Mouse (Mus musculus) urinary bladder, adult 2 months (tissue): ENCODE results near the gene Onecut3. TPM values are rescaled to one million over a fixed set of nuclear protein-coding genes. Genes with fewer than 3 reads are reported as not detected.
A peak's percentile ranks its signal among the peaks of the same experiment; 100 is the strongest.

Experiments used
- DNase-seq: peaks from one replicate; pipeline ENCODE4 v3.0.0; 2022; ENCODE audit warnings: low spot score
- polyA plus RNA-seq: library from polyadenylated mRNA; depleted of rRNA; stranded (reverse); fragments of >200 nt; gene quantifications from 2 replicates; pipeline ENCODE4 v1.2.3, GENCODE M21; 2012; rRNA removed

Onecut3 gene
- polyA plus RNA-seq, 1 experiment, result not detected

DNA sequence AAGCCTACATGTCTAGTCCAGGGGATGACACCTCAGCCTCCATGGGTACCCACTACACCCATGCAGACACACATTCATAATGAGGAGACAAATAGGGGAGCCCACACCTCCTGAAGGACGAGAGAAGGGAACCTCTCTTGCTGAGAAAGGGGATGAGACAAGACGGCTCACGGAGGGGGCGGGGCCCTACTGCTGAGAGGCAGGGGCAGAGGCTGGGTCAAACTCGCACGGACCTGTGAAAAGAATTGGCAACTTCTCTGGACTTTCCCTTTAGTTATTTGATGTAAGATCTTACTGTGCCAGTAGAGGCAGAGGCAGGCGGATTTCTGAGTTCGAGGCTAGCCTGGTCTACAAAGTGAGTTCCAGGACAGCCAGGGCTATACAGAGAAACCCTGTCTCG is 57.7 kb downstream of the Onecut3 start:
- no peak for DNase-seq

DNA sequence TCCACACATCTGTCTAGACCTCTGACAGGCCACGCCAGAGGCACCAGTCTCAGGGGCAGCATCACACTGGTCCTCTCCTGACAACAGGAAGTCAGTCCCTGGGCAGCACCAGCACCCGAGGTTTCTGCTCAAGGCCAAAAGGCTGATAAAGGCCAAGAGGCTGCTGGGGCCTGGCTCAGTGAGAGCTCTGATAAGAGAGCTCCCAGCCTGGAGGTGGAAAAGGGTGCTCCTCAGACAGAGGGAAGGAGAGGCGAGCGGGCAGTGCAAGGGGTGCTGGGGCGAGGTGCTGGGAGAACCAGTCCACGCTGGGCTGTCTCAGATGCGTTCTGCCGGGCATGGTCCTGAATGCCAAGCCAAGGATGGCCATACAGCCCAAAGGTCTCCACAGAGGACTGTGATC is 58.9 kb downstream of the Onecut3 start:
- no peak for DNase-seq

DNA sequence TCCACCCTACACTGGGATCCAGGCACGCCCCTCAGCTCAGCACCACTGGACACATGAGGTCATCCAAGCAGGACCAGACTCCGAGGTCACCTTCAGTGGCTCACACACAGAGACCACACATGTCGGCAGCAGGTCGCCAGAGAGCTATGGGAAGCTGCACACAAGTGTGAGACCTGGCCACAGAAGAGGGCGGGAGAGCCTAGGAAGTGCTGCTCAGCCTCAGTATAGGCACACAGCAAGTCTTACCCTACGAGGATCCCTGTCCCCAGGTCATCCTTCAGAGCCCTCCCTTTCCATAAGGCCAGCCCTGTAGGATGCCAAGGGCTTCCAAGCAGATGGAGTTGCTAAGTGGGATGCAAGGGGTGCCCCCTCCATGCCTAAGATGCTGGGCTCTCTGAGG is 59.4 kb downstream of the Onecut3 start:
- DNase-seq, result no peak

DNA sequence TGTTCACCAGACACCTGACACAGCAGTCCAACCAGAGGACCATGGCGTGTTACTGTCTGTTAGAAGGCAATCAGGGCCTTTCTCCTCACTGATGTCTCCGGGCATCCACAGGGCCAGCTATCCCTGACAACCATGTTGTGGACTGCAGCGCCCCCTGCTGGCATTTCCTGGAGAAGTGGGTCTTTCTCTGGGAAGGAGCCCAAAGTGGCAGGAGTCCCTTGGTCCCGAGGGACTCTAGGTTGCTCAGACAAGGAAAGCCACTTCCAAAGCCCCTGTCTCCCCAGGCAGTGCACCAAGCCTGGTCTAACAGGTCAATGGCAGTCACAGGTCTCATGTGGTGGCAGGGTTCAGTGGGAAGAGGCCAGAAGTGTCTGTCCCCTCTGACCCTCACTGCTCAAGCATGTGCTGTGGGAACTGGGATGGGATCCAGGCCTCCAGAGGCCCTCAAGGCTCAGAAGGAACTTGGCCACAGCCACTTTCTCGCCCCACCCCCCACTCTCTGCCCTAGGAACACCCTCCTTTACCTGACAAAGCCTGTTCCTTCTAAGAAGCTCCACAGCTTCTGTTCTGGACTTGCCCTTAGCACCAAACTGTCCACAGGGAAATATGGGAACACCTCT is 62.8 kb downstream of the Onecut3 start:
- peak; percentile 68 for DNase-seq

DNA sequence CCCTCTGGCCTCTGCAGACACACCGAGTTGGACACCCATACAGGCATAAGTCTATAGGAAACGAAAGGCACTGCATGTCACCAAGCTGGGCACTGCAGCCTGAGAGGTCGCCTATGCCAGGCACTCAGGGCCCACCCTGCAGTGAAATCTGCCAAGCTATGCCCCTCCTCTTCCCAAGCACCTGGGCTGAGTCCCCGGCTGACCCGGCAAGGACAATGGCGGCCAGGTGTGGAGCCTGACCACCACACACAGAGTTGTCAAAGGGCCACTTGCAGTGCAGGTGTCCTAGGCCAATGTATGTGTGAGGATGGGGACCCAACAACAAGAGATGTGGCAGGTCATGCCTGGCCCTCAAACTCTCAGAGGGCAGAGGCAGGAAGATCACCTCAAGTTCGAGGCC is 64.8 kb downstream of the Onecut3 start:
- DNase-seq, result no peak

DNA sequence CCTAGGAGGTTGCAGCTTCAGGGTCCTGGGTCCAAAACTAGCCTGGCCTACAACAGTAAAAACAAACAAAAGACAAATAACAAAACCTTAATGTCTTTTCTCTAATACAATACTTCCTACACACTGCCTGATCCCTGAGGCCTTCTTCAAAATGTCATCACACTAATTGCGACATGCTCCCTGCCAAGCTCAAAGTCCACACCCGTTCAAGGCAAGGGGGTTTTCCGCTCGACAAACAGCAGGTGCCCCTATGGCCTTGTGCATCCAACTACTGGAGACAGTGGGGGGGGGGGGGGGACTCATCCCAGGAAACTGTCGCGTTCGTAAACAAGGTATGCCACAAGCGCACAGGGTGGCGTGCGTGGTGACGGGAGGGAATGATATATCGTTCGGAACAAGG is 66.0 kb downstream of the Onecut3 start:
- DNase-seq, result no peak

DNA sequence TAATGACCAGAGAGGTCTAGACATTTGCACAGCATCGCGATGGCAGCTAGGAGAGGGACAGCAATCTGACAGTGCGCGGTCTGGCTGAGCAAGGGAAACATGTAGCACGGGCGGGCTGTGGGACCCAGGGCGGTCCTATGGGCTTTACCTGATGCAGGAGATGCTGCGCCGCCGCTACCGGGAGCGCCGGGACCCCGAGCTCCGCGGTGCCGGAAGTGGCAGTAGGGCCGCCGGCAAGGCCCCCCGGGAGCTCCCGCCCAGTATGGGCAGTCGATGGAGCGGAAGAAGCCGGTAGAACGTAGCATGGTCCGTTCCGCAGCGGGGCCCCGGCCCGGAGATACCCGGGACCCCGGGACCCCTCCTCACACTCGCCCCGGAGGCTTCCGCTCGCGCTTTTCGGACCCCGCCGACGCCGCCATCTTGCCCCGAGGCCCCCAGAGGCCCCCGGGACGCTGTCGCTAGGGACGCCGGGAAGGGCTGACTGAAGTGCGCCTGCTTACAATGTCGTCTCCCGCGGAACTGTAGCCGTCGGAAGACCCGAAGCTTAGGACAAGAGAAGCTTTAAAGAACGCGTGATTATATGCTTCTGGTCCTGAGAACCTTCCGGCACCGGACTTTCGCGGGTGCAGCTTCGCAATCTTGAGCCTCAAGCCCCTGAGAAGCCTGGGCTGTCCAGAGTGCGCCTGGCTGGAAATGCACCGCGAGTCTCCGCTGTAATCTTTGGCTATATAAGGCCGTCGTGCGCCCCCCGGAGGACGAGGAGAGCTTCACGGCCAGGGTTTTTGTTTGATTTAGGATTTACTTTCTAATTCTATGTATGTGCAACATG is 66.7 kb downstream of the Onecut3 start, which contains the start of gene Rexo1:
Gene Rexo1, minus strand, starts transcription at position 445 of the 829 bp plus-strand sequence.
- peak; percentile 88 for DNase-seq

DNA sequence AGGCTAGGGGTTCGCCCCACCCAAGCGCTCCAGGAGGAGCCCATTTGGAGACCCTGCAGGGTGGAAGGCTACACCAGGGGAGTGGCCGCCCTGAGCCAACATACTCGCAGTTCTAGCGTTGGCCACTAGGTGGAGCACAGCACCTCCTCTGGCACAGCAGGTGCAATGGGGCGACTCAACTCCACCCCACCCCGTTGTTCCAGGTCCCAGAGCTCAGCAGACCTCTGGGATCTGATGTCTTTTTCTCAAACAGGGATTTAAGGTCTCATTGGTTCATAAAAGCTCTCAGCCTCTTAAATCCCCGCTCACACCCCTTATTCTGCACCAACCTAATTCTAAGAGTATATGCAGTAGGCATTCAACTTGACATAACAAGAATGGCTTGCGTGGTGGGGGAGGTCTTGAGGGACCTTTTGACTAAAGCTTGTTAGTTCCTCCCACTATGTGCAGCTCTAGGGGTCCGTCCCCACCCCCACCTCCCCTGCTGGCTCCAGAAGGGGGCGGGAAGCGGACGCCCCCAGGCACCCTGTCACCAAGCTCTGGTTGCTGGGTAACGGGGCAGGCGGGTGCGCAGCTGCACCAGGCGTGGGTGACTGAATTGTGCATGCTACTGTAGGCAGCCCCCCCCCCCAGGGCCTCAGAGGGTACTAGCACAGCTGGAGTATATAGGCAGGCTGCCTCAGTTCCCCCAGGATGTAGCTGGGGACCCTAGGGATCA is 71.9 kb downstream of the Onecut3 start:
- DNase-seq, result peak; percentile 70

Other genes with a start within 250 kb of the Onecut3 start
- 294 and 337 TPM in 2 replicates for gene Ndufs7, start 245.7 kb upstream of the Onecut3 start, polyA plus RNA-seq
- gene Gamt, start 233.8 kb upstream of the Onecut3 start, polyA plus RNA-seq, result 17.4 and 19.0 TPM in 2 replicates
- gene Dazap1, start 233.3 kb upstream of the Onecut3 start, polyA plus RNA-seq, result 68.2 and 82.3 TPM in 2 replicates
- gene Rps15, start 202.4 kb upstream of the Onecut3 start, polyA plus RNA-seq, result 3,215 and 3,453 TPM in 2 replicates
- 0.76 and 1.4 TPM in 2 replicates for gene Apc2, start 198.9 kb upstream of the Onecut3 start, polyA plus RNA-seq
- gene 2310011J03Rik, start 174.3 kb upstream of the Onecut3 start, polyA plus RNA-seq, result 41.8 and 45.6 TPM in 2 replicates
- 9.5 and 9.9 TPM in 2 replicates for gene Pcsk4, start 165.3 kb upstream of the Onecut3 start, polyA plus RNA-seq
- 7.7 and 18.0 TPM in 2 replicates for gene Reep6, start 164.9 kb upstream of the Onecut3 start, polyA plus RNA-seq
- gene Adamtsl5, start 146.4 kb upstream of the Onecut3 start, polyA plus RNA-seq, result 57.9 and 65.7 TPM in 2 replicates
- 4.5 and 6.4 TPM in 2 replicates for gene Plk5, start 138.4 kb upstream of the Onecut3 start, polyA plus RNA-seq
- gene Mex3d, start 107.2 kb upstream of the Onecut3 start, polyA plus RNA-seq, result 11.2 and 11.5 TPM in 2 replicates
- gene Mbd3, start 95.3 kb upstream of the Onecut3 start, polyA plus RNA-seq, result 112 and 119 TPM in 2 replicates
- gene Uqcr11, start 88.0 kb upstream of the Onecut3 start, polyA plus RNA-seq, result 883 and 983 TPM in 2 replicates
- 29.7 and 35.4 TPM in 2 replicates for gene Tcf3, start 61.2 kb upstream of the Onecut3 start, polyA plus RNA-seq
- 0.03 TPM in 1 of 2 replicates, not detected in the other for gene Atp8b3, start 44.3 kb downstream of the Onecut3 start, polyA plus RNA-seq
- gene Rexo1, start 66.7 kb downstream of the Onecut3 start, polyA plus RNA-seq, result 21.2 and 26.6 TPM in 2 replicates
- gene Klf16, start 82.5 kb downstream of the Onecut3 start, polyA plus RNA-seq, result 11.5 and 11.8 TPM in 2 replicates
- gene Abhd17a, start 95.5 kb downstream of the Onecut3 start, polyA plus RNA-seq, result 66.0 and 67.1 TPM in 2 replicates
- 40.3 and 46.2 TPM in 2 replicates for gene Scamp4, start 108.0 kb downstream of the Onecut3 start, polyA plus RNA-seq
- gene Adat3, start 108.0 kb downstream of the Onecut3 start, polyA plus RNA-seq, result 3.8 and 4.3 TPM in 2 replicates
- gene Gm49322, start 111.2 kb downstream of the Onecut3 start, polyA plus RNA-seq, result 1.3 and 1.6 TPM in 2 replicates
- gene Csnk1g2, start 128.0 kb downstream of the Onecut3 start, polyA plus RNA-seq, result 153 and 158 TPM in 2 replicates
- 36.5 and 48.5 TPM in 2 replicates for gene Btbd2, start 162.2 kb downstream of the Onecut3 start, polyA plus RNA-seq
- gene Mknk2, start 183.3 kb downstream of the Onecut3 start, polyA plus RNA-seq, result 129 and 137 TPM in 2 replicates
- 24.5 and 29.1 TPM in 2 replicates for gene Mob3a, start 207.1 kb downstream of the Onecut3 start, polyA plus RNA-seq
- 68.7 and 88.2 TPM in 2 replicates for gene Izumo4, start 207.3 kb downstream of the Onecut3 start, polyA plus RNA-seq
- 96.3 and 108 TPM in 2 replicates for gene Ap3d1, start 247.4 kb downstream of the Onecut3 start, polyA plus RNA-seq